Mouse (Mus musculus): ENCODE data around the gene Lgi1. TPM values are rescaled to one million over a fixed set of nuclear protein-coding genes. Genes with fewer than 3 reads are reported as not detected.

Gene Lgi1
- polyA plus RNA-seq, 1 experiment from 2014 or later = 1.6 TPM

GRCm38 (mm10) chr19:38357956-38358623 lies 93.8 kb downstream of the Lgi1 start:
- no peak for ATAC-seq (ENCODE audit: low FRiP score, low TSS enrichment)
- no peak overlapping the region for H3K9ac ChIP-seq (ENCODE audit: low read depth, low read length)
- no peak overlapping the region for H3K4me3 ChIP-seq (ENCODE audit: low read length)
- WGBS = 38% methylated on average over 9 of the region's 9 CpGs
- no peak overlapping the region for H3K4me2 ChIP-seq (replicated peaks; ENCODE audit: low read depth, low read length)
- H3K9me3 ChIP-seq (ENCODE audit: control insufficient read depth, low read length) = no peaks in the 10 kb centered on the region
- no peak overlapping the region for H3K27ac ChIP-seq (ENCODE audit: low read depth, low read length)
- H3K4me1 ChIP-seq (ENCODE audit: control insufficient read depth, insufficient read depth, low read length) = no peaks in the 10 kb centered on the region
- H3K27me3 ChIP-seq (ENCODE audit: control insufficient read depth, insufficient read depth, low read length) = no peaks in the 10 kb centered on the region
- H3K36me3 ChIP-seq (ENCODE audit: control insufficient read depth, insufficient read depth, low read length) = no peaks in the 10 kb centered on the region

GRCm38 (mm10) chr19:38359287-38359686 lies 95.0 kb downstream of the Lgi1 start:
- Histone ChIP-seq H3K27me3 (ENCODE audit: control insufficient read depth, insufficient read depth, low read length) (no peaks in the 10 kb centered on the region), H3K9me3 (ENCODE audit: control insufficient read depth, low read length) (no peaks in the 10 kb centered on the region), H3K36me3 (ENCODE audit: control insufficient read depth, insufficient read depth, low read length) (no peaks in the 10 kb centered on the region), H3K4me3 (ENCODE audit: low read length) (no peak overlapping the region), H3K4me1 (ENCODE audit: control insufficient read depth, insufficient read depth, low read length) (no peaks in the 10 kb centered on the region), H3K9ac (ENCODE audit: low read depth, low read length) (no peak overlapping the region), H3K4me2 (replicated peaks; ENCODE audit: low read depth, low read length) (no peak overlapping the region), H3K27ac (ENCODE audit: low read depth, low read length) (no peak overlapping the region)
- ATAC-seq (ENCODE audit: low FRiP score, low TSS enrichment) = no peak
- 97% methylated on average over 1 of the region's 1 CpGs for WGBS

Other genes with a start within 250 kb of the Lgi1 start
- gene Myof, start 221.0 kb upstream of the Lgi1 start, polyA plus RNA-seq (2014; fragmentation: Nextera tagmentation; extraction: Ambion mirVana) = 14.5 and 17.1 TPM in 2 replicates
- gene Cep55, start 209.5 kb upstream of the Lgi1 start, polyA plus RNA-seq (2014; fragmentation: Nextera tagmentation; extraction: Ambion mirVana) = 28.1 and 33.0 TPM in 2 replicates
- 1.0 and 1.1 TPM in 2 replicates for gene Ffar4, start 167.5 kb upstream of the Lgi1 start, polyA plus RNA-seq (2014; fragmentation: Nextera tagmentation; extraction: Ambion mirVana)
- gene Rbp4, start 139.3 kb upstream of the Lgi1 start, polyA plus RNA-seq (2014; fragmentation: Nextera tagmentation; extraction: Ambion mirVana) = 1.5 and 2.0 TPM in 2 replicates
- not detected in 2 replicates for gene Pde6c, start 131.8 kb upstream of the Lgi1 start, polyA plus RNA-seq (2014; fragmentation: Nextera tagmentation; extraction: Ambion mirVana)
- gene Fra10ac1, start 40.4 kb upstream of the Lgi1 start, polyA plus RNA-seq (2014; fragmentation: Nextera tagmentation; extraction: Ambion mirVana) = 36.2 and 42.7 TPM in 2 replicates
- 5.2 and 7.1 TPM in 2 replicates for gene Slc35g1, start 131.4 kb downstream of the Lgi1 start, polyA plus RNA-seq (2014; fragmentation: Nextera tagmentation; extraction: Ambion mirVana)
- 3.4 and 3.6 TPM in 2 replicates for gene Plce1, start 216.6 kb downstream of the Lgi1 start, polyA plus RNA-seq (2014; fragmentation: Nextera tagmentation; extraction: Ambion mirVana)